Mouse (Mus musculus): Measurements from ENCODE around the gene Gm45194.

The Gm45194 gene

DNA sequence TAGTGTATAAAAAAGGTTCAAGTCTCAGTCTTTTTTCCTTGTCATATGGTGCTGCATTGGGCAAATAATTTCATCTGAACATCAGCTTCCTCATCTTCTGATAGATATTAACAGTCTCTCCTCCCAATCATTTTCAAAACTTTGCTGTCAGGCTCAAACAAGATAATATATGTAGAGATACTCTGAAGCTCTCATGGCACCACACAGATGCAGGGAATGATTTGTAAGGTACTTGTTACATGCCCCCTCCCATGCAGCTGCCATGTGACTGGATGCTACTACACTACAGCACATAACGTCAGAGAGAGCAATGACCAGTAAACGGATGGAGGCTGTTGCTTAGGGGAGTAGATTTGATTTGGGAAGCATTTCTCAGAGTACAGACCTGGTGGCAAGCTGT, at the start of gene Gm45194:
TSS of gene Gm45194 (plus strand) at position 301 of the 400 bp plus-strand sequence.
- no peak for DNase-seq (ENCODE audit: low spot score in 2 of 2)

DNA sequence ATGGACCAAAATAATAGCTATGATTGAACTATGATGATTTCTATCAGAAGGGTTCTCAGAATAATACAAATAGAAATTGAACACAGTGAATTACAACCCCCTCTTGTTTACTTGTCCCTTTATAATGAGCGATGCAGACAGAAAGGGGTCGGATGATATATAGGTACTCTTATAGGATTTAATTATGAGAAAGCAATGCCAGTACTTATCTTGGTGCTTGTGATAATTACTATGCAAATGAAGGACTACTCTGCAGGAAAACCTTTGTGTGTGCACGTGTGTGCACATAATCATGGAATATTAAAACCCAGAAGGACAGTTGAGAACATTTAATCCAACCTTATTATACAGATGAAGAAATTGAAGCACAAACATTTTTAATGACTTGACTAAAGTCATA, 35.3 kb upstream of the Gm45194 start:
- no peak for DNase-seq (ENCODE audit: low spot score in 2 of 2)

DNA sequence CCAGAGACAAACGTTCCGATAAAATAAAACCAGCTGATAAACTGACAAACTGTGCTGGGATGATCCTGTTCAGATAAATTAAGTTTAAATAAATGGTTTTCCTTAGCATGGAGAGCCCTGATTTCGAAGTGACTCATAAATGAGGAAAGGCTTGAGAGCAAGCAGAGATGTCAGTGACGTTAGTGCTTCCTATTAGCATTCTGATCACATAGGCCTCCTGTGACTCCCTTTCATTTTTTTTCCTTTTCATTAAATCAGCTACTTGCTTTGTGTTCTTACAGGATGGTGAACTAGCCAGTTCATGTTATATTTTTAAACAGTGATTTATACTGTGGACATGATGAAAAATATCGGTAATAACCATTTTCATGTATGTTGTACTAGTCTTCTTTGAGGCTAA, 9.9 kb upstream of the Gm45194 start:
- no peak for DNase-seq (ENCODE audit: low spot score in 2 of 2)

DNA sequence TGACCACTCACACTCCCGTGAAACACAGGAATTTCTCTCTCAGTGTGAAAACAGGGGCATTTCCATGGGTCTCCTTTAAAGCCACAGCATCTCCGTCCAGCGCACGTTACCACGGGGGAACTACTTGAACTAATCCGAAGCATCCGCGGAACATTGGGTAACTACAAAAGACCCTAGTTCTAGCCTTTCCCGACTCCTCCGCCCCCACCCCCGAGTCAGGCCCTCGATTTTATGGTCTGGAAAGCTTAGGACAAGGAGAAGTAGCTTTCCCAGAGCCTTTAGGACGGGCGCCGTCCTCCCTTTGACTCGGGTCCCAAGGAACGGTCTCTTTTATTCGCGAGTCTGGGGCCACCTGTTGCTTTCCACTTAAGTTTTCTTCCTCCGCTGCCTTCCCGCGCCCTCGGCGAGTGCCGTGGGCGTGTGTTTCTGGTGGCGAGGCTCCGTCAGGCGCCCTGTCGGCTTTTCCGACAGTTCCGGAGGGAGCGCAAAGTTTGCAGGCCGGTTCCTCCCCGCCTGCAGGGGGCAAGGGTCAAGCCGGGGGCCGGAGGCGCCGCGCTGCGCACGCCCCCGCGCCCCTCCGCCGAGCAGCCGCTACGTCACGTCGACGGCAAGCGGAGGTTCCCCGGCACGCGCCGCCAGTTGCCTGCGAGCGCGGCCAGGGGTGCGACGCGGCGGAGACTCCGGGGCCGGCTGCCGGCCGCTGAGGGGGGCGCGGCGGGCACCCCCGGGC, 3.3 kb downstream of the Gm45194 start:
- DNase-seq (ENCODE audit: low spot score in 2 of 2), result no peak

DNA sequence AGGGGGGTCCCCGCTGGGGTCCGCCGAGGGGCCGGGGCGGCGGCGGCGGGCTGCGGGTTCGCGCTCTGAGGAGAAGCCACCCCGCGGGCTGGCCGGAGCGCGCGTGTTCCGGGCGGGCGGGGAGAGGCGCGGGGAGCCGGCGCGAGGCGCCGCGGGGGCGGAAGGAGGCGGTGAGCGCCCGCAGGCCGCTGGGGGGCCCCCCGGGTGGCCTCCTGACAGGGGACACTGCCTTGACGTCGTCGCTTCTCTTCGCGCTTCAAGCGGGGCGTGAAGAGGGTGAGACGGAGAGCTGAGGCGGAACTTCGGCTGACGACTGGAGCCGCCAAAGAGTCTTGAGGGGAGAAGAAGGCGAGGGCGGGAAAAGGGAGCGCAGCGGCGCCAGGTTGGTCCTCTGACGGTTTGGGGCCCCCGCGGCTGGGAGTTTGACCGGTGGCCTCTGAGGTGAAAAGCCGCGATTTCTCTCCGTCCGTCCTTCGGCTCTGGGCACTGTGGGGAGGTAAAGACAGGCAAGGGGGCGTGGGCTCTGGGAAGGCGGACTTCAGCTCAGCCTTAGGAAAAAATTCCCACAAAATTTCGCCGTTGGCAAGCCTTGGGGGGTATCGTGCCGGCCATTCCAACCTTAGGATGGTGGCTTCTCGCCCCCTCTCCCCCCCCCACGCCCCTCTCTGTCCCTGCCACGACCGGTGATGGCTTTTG, 4.0 kb downstream of the Gm45194 start:
- DNase-seq (ENCODE audit: low spot score in 2 of 2), result no peak

DNA sequence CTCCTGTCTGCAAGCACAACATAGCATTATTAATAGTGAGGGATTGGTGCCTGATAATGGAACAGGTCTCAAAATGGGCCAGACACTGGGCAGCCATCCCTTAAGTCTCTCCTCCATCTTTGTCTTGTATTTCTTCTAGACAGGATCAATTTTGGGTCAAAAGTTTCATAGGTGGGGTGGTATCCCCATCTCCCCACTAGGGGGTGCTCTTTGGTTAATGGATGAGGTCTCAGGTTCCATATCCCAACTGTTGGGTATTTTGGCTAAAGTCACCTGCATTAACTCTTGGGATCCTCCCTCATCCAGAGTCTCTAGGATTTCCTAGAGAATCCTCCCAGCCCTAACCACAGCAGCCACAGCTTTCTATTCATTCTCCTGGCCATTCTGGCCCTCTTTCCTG, 26.2 kb downstream of the Gm45194 start:
- DNase-seq (ENCODE audit: low spot score in 2 of 2), result no peak

DNA sequence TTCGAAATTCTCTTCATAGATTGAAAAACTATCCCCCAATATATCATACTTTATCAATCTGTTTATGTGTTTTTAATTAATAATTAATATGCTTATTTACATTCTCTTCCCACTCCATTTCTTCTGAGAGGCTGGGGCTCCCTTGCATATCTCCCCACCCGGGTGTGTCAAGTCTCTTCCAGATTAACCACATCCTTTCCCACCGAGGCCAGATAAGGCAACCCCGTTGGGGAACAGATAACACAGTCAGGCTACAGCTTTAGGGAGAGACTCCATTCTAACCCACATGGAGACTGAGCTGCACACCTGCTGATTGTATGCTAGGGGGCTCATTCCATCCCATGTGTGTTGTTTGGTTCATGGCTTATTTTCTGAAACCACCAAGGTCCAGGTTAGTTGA, 69.7 kb downstream of the Gm45194 start:
- no peak for DNase-seq (ENCODE audit: low spot score in 2 of 2)

DNA sequence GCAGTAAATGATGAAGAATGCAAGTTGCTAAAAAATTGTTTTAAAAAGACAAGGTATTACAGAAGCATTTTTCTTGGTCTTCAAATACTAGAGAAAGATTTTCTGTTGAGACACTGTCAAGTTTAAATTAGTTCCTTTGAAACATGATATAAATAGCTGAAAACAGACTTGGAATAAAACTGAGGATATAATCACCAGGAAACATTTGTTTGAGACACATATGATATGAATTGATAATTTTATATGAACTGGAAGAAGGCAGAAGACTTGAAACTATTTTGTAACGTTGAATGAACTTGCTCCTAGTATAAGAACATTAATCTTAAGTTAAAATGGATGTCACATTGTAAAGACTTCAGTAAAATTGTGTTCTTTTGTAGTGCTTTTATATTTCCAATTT, 108.5 kb downstream of the Gm45194 start:
- DNase-seq (ENCODE audit: low spot score in 2 of 2), result no peak

DNA sequence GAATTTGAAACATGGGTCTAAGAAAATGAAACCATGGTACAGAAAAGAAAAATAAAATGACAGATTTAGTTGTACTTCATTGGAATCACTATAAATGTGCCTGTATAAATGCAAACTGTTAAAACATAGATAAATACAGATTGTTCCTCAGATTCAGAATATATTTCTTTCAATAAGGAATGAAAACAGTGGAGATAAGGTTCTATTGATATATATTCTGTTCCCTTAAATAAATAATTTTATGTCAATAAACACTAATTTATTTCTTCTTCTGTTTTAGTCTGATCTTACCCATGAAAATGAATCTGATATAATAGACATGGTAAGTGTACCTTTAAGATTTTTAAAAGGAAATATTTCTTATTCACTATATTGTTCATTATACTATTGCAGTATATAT, 119.5 kb downstream of the Gm45194 start, which contains the start of gene Tex16:
TSS of gene Tex16 (plus strand) at position 301 of the 400 bp plus-strand sequence.
- no peak for DNase-seq (ENCODE audit: low spot score in 2 of 2)

DNA sequence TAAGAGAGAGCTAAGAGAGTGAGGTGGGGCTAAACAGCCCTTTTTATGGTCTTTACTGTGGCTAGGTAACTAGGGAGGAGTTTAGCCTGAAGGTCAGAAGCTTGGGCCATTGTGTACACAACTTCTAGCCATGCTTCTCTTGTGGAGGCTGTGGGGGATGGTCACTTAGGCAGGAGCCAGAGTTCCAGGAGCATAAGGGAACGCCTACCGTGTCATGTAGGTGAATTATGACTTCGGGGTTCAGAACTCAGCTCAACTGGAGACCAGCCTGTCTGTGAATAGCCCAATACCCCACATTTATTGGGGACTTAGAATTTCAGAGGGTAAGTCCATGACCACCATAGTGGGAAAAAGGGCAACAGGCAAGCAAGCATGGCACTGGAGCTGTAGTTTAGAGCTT, 347.6 kb downstream of the Gm45194 start, which contains the start of gene 4933403O08Rik:
TSS of gene 4933403O08Rik (plus strand) at position 301 of the 400 bp plus-strand sequence.
- DNase-seq (ENCODE audit: low spot score in 2 of 2), result no peak

DNA sequence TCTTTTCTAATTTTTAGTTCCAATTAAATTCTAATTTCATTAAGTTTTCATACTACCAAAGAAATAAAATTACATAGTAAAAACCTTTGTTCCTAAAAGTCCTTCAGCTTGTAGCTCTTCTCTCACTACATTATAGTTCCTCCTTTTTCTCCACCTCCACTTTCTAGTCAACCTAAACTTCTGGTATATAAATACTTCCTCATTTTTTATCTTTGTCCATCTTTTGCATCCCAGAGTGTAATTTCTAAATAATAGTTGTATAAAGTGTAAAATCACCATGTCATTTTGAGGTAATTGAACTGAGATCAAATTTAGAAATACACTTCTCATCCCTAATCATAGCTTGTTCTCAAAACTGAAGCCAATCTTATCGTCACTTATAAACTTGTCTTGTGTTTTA, 351.7 kb downstream of the Gm45194 start:
- no peak for DNase-seq (ENCODE audit: low spot score in 2 of 2)

DNA sequence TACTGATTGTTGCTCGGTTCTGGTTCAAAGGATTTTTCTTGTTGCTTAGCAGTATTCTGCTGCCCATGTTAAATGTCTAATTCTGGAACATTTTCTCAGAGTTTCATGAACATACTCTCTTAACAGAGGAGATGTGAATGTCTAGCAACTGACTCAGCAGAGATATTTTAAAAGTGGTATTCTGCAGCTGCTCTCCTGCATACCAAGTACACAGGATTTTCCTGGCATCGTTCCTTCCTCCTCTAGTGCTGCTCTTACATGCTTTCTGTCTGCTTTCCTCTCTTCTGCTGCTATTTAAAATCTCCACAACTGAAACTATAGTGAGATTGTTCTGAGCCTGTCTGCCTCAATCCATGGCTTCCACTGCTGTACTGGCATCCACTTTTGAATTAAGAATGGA, 364.3 kb downstream of the Gm45194 start:
- no peak for DNase-seq (ENCODE audit: low spot score in 2 of 2)

DNA sequence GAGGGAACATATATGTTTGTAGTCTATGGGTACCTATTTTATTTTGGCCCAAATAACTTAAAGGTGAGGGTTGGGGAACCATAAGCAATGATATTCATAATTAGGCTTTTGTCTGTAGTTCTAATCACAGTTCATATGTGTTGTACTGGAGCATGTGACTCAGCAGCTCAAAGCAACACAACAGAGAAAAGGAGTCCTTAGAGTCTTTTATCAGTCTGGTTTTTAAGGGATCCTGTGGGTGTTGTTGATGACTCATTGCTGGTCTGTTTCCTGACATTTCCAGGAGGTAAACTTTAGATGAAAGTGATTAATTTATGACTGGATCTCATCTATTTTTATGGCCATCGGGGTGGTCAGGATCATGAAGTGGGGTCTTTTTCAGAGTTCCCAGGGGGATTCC, 382.4 kb downstream of the Gm45194 start:
- no peak for DNase-seq (ENCODE audit: low spot score in 2 of 2)
